Mouse (Mus musculus) adrenal gland, adult 10 weeks (tissue): ENCODE data around the gene 1700029H14Rik. TPM values are rescaled to one million over a fixed set of nuclear protein-coding genes. Genes with fewer than 3 reads are reported as not detected.

ENCODE experiments used
- polyA plus RNA-seq: library from polyadenylated mRNA; stranded (reverse); fragments of 350-450 nt; fragmentation: Illumina TruSeq; extraction: RNeasy Lipid Tissue Mini Kit (QIAGEN cat#74804); gene quantifications from one replicate; pipeline ENCODE4 v1.2.3, GENCODE M21; 2014; ENCODE audit warnings: low read depth, low replicate concordance

1700029H14Rik gene
- not detected for polyA plus RNA-seq

DNA sequence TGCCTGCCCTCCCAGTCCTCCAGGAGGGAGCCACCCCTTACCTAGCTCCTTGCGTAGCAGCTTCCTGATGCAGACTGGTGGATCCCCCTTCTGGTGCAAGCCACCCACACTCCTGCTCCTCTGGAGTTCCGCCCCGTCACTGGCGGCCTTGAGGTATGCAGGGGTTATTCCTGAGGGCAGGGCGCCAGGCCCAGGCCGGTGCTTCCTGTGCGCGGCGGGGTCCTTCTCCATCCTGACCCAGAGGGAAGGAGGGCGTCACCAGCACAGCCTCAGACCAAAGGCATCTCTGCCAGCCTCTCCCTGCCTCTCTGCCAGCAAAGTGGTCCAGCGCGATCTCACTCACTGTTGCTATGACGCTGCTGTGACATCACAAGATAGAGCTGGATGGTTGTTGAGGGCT, at the start of gene 1700029H14Rik:
1700029H14Rik (minus strand) TSS at position 344 of the 400 bp plus-strand sequence.

Other genes with a start within 250 kb of the 1700029H14Rik start
- gene Tfdp1, start 223.7 kb downstream of the 1700029H14Rik start, polyA plus RNA-seq = 30.7 TPM
- gene Atp4b, start 165.6 kb downstream of the 1700029H14Rik start, polyA plus RNA-seq = not detected
- gene Grk1, start 157.4 kb downstream of the 1700029H14Rik start, polyA plus RNA-seq = not detected
- not detected for gene Tmem255b, start 127.3 kb downstream of the 1700029H14Rik start, polyA plus RNA-seq
- 10.6 TPM for gene Gas6, start 68.0 kb downstream of the 1700029H14Rik start, polyA plus RNA-seq
- gene Rasa3, start 115.1 kb upstream of the 1700029H14Rik start, polyA plus RNA-seq = 15.3 TPM
- gene Cfap97d2, start 143.4 kb upstream of the 1700029H14Rik start, polyA plus RNA-seq = 0.29 TPM
- 83.0 TPM for gene Cdc16, start 195.2 kb upstream of the 1700029H14Rik start, polyA plus RNA-seq
- 17.7 TPM for gene Upf3a, start 223.2 kb upstream of the 1700029H14Rik start, polyA plus RNA-seq